Mouse (Mus musculus): ENCODE data around the gene Acap1. TPM values are rescaled to one million over a fixed set of nuclear protein-coding genes. Genes with fewer than 3 reads are reported as not detected.

The Acap1 gene
- polyA plus RNA-seq, 1 experiment from 2014 or later: 5.9 TPM

GRCm38 (mm10) chr11:69837952-69838713, 57.2 kb downstream of the Acap1 start, which contains the start of gene Tmem256:
Tmem256 (plus strand) TSS chr11:69838514.
- H3K27ac ChIP-seq: peak within 1 kb of the TSS; percentile 87
- peak within 1 kb of the TSS; percentile 72 for H3K9ac ChIP-seq
- under 1% methylated on average over 34 of the region's 34 CpGs for WGBS
- no peaks in the 10 kb centered on the region for H3K36me3 ChIP-seq
- H3K4me2 ChIP-seq (replicated peaks): peak within 1 kb of the TSS; percentile 92
- H3K4me3 ChIP-seq (replicated peaks): peak within 1 kb of the TSS; percentile 71
- H3K9me3 ChIP-seq: no peaks in the 10 kb centered on the region
- peak; percentile 93 for ATAC-seq
- peaks cover 37% of the 10 kb centered on the region for H3K4me1 ChIP-seq (replicated peaks)
- no peaks in the 10 kb centered on the region for H3K27me3 ChIP-seq (replicated peaks)

GRCm38 (mm10) chr11:69837604-69837951, 57.8 kb downstream of the Acap1 start, which contains the start of gene Nlgn2:
Nlgn2 (minus strand) TSS chr11:69837784.
- H3K9ac ChIP-seq: peak within 1 kb of the TSS; percentile 72
- peak within 1 kb of the TSS; percentile 71 for H3K4me3 ChIP-seq (replicated peaks)
- H3K4me2 ChIP-seq (replicated peaks): peak within 1 kb of the TSS; percentile 92
- under 1% methylated on average over 32 of the region's 32 CpGs for WGBS
- H3K27me3 ChIP-seq (replicated peaks): no peaks in the 10 kb centered on the region
- no peaks in the 10 kb centered on the region for H3K36me3 ChIP-seq
- no peaks in the 10 kb centered on the region for H3K9me3 ChIP-seq
- peaks cover 37% of the 10 kb centered on the region for H3K4me1 ChIP-seq (replicated peaks)
- ATAC-seq: peak; percentile 74
- peak within 1 kb of the TSS; percentile 87 for H3K27ac ChIP-seq

DNA sequence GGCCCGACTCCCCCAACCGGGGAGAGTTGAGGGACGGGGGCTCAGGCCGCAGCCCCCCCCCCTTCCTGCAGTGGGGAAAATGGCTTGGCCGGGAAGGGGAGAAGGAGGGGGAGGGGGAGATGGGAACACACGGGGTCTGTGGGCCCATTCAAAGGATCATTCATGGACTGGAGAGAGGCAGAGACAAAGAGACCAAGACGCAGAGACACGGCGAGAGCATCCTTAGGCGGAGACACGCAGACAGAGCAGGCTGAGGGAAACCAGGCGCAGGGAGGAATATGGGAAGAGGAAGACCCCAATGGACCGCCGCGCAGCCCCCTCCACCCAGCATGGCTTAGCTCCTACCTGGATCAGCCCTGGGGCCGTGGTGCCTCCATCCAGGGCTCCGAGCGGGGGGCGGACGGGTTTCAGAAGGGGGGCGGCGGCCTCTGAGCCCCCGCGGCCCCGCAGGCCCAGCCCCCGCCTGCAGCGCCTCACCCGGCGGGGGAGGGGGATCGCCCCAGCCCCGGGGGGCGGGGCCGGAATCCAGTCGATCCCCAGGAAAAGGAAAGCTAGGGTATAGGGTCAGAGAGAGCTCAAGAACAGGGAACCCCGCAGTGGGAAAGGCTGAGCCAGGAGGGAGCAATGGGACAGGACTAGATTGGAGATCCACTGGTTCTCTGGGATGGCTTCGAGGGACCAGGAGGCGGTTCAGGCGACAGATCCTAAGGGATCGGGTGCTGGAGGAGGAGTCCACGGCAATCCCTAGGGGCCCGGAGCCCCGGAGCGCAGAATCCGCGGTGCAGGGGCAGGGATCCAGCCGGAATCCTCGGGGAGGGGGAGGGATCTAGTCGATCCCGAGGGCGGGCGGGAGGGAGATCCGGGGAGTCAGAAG, 58.4 kb downstream of the Acap1 start:
- H3K27ac ChIP-seq: peak overlapping the region; percentile 87
- ATAC-seq: peak; percentile 0; the same call in 1 of the 2 replicates
- no peaks in the 10 kb centered on the region for H3K9me3 ChIP-seq
- peaks cover 37% of the 10 kb centered on the region for H3K4me1 ChIP-seq (replicated peaks)
- H3K4me2 ChIP-seq (replicated peaks): peak overlapping the region; percentile 92
- peak overlapping the region; percentile 71 for H3K4me3 ChIP-seq (replicated peaks)
- H3K36me3 ChIP-seq: no peaks in the 10 kb centered on the region
- H3K27me3 ChIP-seq (replicated peaks): no peaks in the 10 kb centered on the region
- WGBS: 1% methylated on average over 48 of the region's 52 CpGs
- H3K9ac ChIP-seq: peak overlapping the region; percentile 65

- no peaks in the 10 kb centered on the region for H3K9me3 ChIP-seq
- H3K4me2 ChIP-seq (replicated peaks): peak overlapping the region; percentile 92
- H3K27ac ChIP-seq: no peak overlapping the region
- ATAC-seq: no peak
- H3K36me3 ChIP-seq: no peaks in the 10 kb centered on the region
- H3K9ac ChIP-seq: no peak overlapping the region
- no peaks in the 10 kb centered on the region for H3K27me3 ChIP-seq (replicated peaks)
- peaks cover 37% of the 10 kb centered on the region for H3K4me1 ChIP-seq (replicated peaks)
- 29% methylated on average over 4 of the region's 4 CpGs for WGBS
- H3K4me3 ChIP-seq (replicated peaks): peak overlapping the region; percentile 71
Measured at GRCm38 (mm10) chr11:69835966-69836335, 59.4 kb downstream of the Acap1 start.

DNA sequence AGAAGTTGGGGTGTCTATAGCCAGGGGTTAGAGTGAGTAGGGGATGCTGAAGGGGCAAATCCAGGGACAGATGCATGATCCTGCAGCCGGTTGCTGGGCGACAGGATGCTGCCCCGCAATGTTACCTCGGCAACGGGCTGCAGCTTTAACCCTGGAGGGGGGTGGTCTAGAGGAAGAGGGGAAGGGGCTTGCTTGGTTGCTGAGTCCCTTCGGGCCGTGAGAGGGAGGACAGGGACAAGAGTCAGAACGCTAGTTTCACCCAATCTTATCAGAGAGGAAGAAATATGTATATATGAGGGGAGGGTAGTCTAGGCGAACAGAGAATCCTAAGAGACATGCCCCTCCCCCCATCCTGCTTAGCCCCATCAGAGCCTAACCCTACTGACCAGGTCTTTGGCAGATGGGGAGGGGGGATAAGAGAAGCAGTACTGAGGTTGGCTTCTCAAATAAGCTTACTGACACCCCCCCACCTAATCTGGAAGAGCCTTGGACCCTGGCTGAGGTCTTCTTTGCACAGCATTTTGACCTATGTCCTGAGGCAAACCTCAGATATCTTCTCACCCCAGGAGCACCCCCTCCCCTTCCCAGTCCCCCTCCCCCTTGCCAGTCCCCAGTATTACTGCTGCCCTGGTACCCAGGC, 59.9 kb downstream of the Acap1 start:
- no peak overlapping the region for H3K27ac ChIP-seq
- H3K9ac ChIP-seq: no peak overlapping the region
- no peaks in the 10 kb centered on the region for H3K36me3 ChIP-seq
- no peaks in the 10 kb centered on the region for H3K27me3 ChIP-seq (replicated peaks)
- WGBS: 31% methylated on average over 9 of the region's 9 CpGs
- 0 out of 2 replicates have a peak overlapping the region, but pooled peaks have one; percentile 71 for H3K4me3 ChIP-seq (replicated peaks)
- H3K4me2 ChIP-seq (replicated peaks): peak overlapping the region; percentile 92
- H3K4me1 ChIP-seq (replicated peaks): peaks cover 37% of the 10 kb centered on the region
- ATAC-seq: no peak
- H3K9me3 ChIP-seq: no peaks in the 10 kb centered on the region

DNA sequence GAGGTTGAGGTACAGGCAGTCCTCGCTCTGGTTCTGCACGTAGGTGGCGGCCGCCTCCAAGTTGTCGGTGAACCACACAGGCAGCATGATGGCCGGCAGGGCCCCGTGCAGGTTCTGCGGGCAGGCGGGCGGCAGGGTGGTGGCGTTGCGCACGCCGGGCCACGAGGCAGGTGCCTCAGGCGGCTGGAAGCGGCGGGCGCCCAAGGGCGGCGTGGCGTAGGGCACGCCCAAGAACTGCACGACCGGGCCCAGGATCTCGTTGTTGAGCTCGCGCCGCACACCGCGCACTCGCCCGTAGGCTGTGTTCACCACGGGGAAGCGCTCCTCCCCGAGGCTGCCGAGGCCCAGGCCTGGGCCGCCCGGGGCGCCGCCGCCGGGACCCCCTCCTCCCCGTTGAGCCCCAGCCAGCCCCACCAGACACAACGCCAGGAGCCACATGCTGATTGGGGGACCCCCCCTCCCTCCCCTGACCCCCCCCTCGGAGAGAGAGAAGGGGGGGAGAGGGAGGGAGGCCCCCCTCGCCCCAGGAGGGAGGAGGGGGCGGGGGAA, 61.3 kb downstream of the Acap1 start:
- H3K4me3 ChIP-seq (replicated peaks): peak overlapping the region; percentile 40
- H3K9me3 ChIP-seq: no peaks in the 10 kb centered on the region
- peaks cover 33% of the 10 kb centered on the region for H3K4me1 ChIP-seq (replicated peaks)
- peak overlapping the region; percentile 45 for H3K9ac ChIP-seq
- H3K4me2 ChIP-seq (replicated peaks): peak overlapping the region; percentile 92
- no peaks in the 10 kb centered on the region for H3K27me3 ChIP-seq (replicated peaks)
- no peaks in the 10 kb centered on the region for H3K36me3 ChIP-seq
- ATAC-seq: peak; percentile 3; the same call in 1 of the 2 replicates
- 11% methylated on average over 42 of the region's 48 CpGs for WGBS
- H3K27ac ChIP-seq: no peak overlapping the region

DNA sequence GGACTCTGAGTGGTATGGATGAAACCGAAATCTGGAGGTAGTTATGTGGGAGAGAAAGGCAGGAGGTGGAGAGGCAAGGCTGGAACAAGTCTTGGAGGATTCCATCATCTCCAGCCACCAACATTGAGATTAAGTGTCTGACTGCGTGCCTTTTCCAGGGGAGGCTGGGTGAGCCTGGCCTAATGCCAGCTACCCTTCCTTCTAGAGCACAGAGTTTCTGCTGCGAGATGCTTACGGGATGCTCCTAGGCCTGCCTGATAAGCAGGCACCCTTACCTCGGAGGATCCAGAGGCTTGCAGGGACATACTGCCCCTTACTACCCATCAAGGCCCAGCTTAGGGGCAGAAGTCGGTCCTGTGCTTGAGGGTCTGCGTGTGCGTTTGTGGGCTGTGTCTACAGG, 61.8 kb downstream of the Acap1 start:
- Histone ChIP-seq H3K4me2 (replicated peaks) (peak overlapping the region; percentile 92), H3K36me3 (no peaks in the 10 kb centered on the region), H3K9ac (peak overlapping the region; percentile 45; the same call in 1 of the 2 replicates), H3K4me3 (replicated peaks) (peak overlapping the region; percentile 40), H3K27me3 (replicated peaks) (no peaks in the 10 kb centered on the region), H3K27ac (no peak overlapping the region), H3K4me1 (replicated peaks) (peaks cover 32% of the 10 kb centered on the region), H3K9me3 (no peaks in the 10 kb centered on the region)
- no peak for ATAC-seq
- WGBS: 73% methylated on average over 8 of the region's 8 CpGs

Other genes starting within 250 kb of the Acap1 start
- 0.20 TPM in 1 of 2 replicates, not detected in the other for gene Sox15, start 240.2 kb downstream of the Acap1 start, polyA plus RNA-seq (2015; fragmentation: Nextera tagmentation; extraction: Ambion mirVana)
- 60.9 and 63.4 TPM in 2 replicates for gene Mpdu1, start 232.9 kb downstream of the Acap1 start, polyA plus RNA-seq (2015; fragmentation: Nextera tagmentation; extraction: Ambion mirVana)
- 13.3 and 14.2 TPM in 2 replicates for gene Cd68, start 229.4 kb downstream of the Acap1 start, polyA plus RNA-seq (2015; fragmentation: Nextera tagmentation; extraction: Ambion mirVana)
- gene Eif4a1, start 223.1 kb downstream of the Acap1 start, polyA plus RNA-seq (2015; fragmentation: Nextera tagmentation; extraction: Ambion mirVana): 517 and 559 TPM in 2 replicates
- 62.1 and 63.9 TPM in 2 replicates for gene Senp3, start 213.5 kb downstream of the Acap1 start, polyA plus RNA-seq (2015; fragmentation: Nextera tagmentation; extraction: Ambion mirVana)
- 0.33 and 0.54 TPM in 2 replicates for gene Tnfsf13, start 209.8 kb downstream of the Acap1 start, polyA plus RNA-seq (2015; fragmentation: Nextera tagmentation; extraction: Ambion mirVana)
- 6.6 and 7.0 TPM in 2 replicates for gene Tnfsf12, start 199.7 kb downstream of the Acap1 start, polyA plus RNA-seq (2015; fragmentation: Nextera tagmentation; extraction: Ambion mirVana)
- 2.6 and 3.1 TPM in 2 replicates for gene Tnfsfm13, start 199.4 kb downstream of the Acap1 start, polyA plus RNA-seq (2015; fragmentation: Nextera tagmentation; extraction: Ambion mirVana)
- 18.1 and 19.1 TPM in 2 replicates for gene Polr2a, start 136.9 kb downstream of the Acap1 start, polyA plus RNA-seq (2015; fragmentation: Nextera tagmentation; extraction: Ambion mirVana)
- 0.15 and 0.16 TPM in 2 replicates for gene Slc35g3, start 133.6 kb downstream of the Acap1 start, polyA plus RNA-seq (2015; fragmentation: Nextera tagmentation; extraction: Ambion mirVana)
- gene Zbtb4, start 129.6 kb downstream of the Acap1 start, polyA plus RNA-seq (2015; fragmentation: Nextera tagmentation; extraction: Ambion mirVana): 2.3 and 2.4 TPM in 2 replicates
- gene Chrnb1, start 99.6 kb downstream of the Acap1 start, polyA plus RNA-seq (2015; fragmentation: Nextera tagmentation; extraction: Ambion mirVana): 3.5 and 4.3 TPM in 2 replicates
- gene Fgf11, start 93.7 kb downstream of the Acap1 start, polyA plus RNA-seq (2015; fragmentation: Nextera tagmentation; extraction: Ambion mirVana): 1.2 and 1.4 TPM in 2 replicates
- gene Tmem102, start 89.9 kb downstream of the Acap1 start, polyA plus RNA-seq (2015; fragmentation: Nextera tagmentation; extraction: Ambion mirVana): 31.2 and 31.4 TPM in 2 replicates
- not detected in 2 replicates for gene Gm39566, start 80.2 kb downstream of the Acap1 start, polyA plus RNA-seq (2015; fragmentation: Nextera tagmentation; extraction: Ambion mirVana)
- gene Spem2, start 77.1 kb downstream of the Acap1 start, polyA plus RNA-seq (2015; fragmentation: Nextera tagmentation; extraction: Ambion mirVana): not detected in 2 replicates
- gene Spem1, start 73.4 kb downstream of the Acap1 start, polyA plus RNA-seq (2015; fragmentation: Nextera tagmentation; extraction: Ambion mirVana): 0.21 TPM in 1 of 2 replicates, not detected in the other
- 5.2 and 5.3 TPM in 2 replicates for gene Nlgn2, start 57.8 kb downstream of the Acap1 start, polyA plus RNA-seq (2015; fragmentation: Nextera tagmentation; extraction: Ambion mirVana)
- 442 and 459 TPM in 2 replicates for gene Tmem256, start 57.0 kb downstream of the Acap1 start, polyA plus RNA-seq (2015; fragmentation: Nextera tagmentation; extraction: Ambion mirVana)
- 70.4 and 74.6 TPM in 2 replicates for gene Plscr3, start 49.2 kb downstream of the Acap1 start, polyA plus RNA-seq (2015; fragmentation: Nextera tagmentation; extraction: Ambion mirVana)
- gene Tnk1, start 36.8 kb downstream of the Acap1 start, polyA plus RNA-seq (2015; fragmentation: Nextera tagmentation; extraction: Ambion mirVana): 14.4 and 16.4 TPM in 2 replicates
- gene Tmem95, start 17.5 kb downstream of the Acap1 start, polyA plus RNA-seq (2015; fragmentation: Nextera tagmentation; extraction: Ambion mirVana): not detected in 2 replicates
- 5.2 and 5.5 TPM in 2 replicates for gene Kctd11, start 14.1 kb downstream of the Acap1 start, polyA plus RNA-seq (2015; fragmentation: Nextera tagmentation; extraction: Ambion mirVana)
- 7.7 and 7.9 TPM in 2 replicates for gene 2810408A11Rik, start 5.4 kb upstream of the Acap1 start, polyA plus RNA-seq (2015; fragmentation: Nextera tagmentation; extraction: Ambion mirVana)
- 7.0 and 10.0 TPM in 2 replicates for gene Neurl4, start 5.5 kb upstream of the Acap1 start, polyA plus RNA-seq (2015; fragmentation: Nextera tagmentation; extraction: Ambion mirVana)
- 68.1 and 68.5 TPM in 2 replicates for gene Gps2, start 18.3 kb upstream of the Acap1 start, polyA plus RNA-seq (2015; fragmentation: Nextera tagmentation; extraction: Ambion mirVana)
- gene Eif5a, start 26.4 kb upstream of the Acap1 start, polyA plus RNA-seq (2015; fragmentation: Nextera tagmentation; extraction: Ambion mirVana): 1,625 and 1,693 TPM in 2 replicates
- 2.5 and 3.1 TPM in 2 replicates for gene Ybx2, start 40.3 kb upstream of the Acap1 start, polyA plus RNA-seq (2015; fragmentation: Nextera tagmentation; extraction: Ambion mirVana)
- 20.4 and 21.8 TPM in 2 replicates for gene Slc2a4, start 52.6 kb upstream of the Acap1 start, polyA plus RNA-seq (2015; fragmentation: Nextera tagmentation; extraction: Ambion mirVana)
- gene Cldn7, start 69.2 kb upstream of the Acap1 start, polyA plus RNA-seq (2015; fragmentation: Nextera tagmentation; extraction: Ambion mirVana): 977 and 1,030 TPM in 2 replicates
- gene Ctdnep1, start 85.6 kb upstream of the Acap1 start, polyA plus RNA-seq (2015; fragmentation: Nextera tagmentation; extraction: Ambion mirVana): 23.2 and 26.3 TPM in 2 replicates
- gene Elp5, start 87.0 kb upstream of the Acap1 start, polyA plus RNA-seq (2015; fragmentation: Nextera tagmentation; extraction: Ambion mirVana): 102 and 105 TPM in 2 replicates
- gene Gabarap, start 95.6 kb upstream of the Acap1 start, polyA plus RNA-seq (2015; fragmentation: Nextera tagmentation; extraction: Ambion mirVana): 529 and 559 TPM in 2 replicates
- gene Phf23, start 100.2 kb upstream of the Acap1 start, polyA plus RNA-seq (2015; fragmentation: Nextera tagmentation; extraction: Ambion mirVana): 58.6 and 61.3 TPM in 2 replicates
- 30.5 and 31.8 TPM in 2 replicates for gene Dvl2, start 105.1 kb upstream of the Acap1 start, polyA plus RNA-seq (2015; fragmentation: Nextera tagmentation; extraction: Ambion mirVana)
- gene Acadvl, start 119.9 kb upstream of the Acap1 start, polyA plus RNA-seq (2015; fragmentation: Nextera tagmentation; extraction: Ambion mirVana): 114 and 128 TPM in 2 replicates
- 7.2 and 8.5 TPM in 2 replicates for gene Dlg4, start 121.4 kb upstream of the Acap1 start, polyA plus RNA-seq (2015; fragmentation: Nextera tagmentation; extraction: Ambion mirVana)
- 0.19 and 0.56 TPM in 2 replicates for gene Asgr1, start 158.5 kb upstream of the Acap1 start, polyA plus RNA-seq (2015; fragmentation: Nextera tagmentation; extraction: Ambion mirVana)
- gene Asgr2, start 197.1 kb upstream of the Acap1 start, polyA plus RNA-seq (2015; fragmentation: Nextera tagmentation; extraction: Ambion mirVana): 0.21 and 0.43 TPM in 2 replicates
- gene Mgl2, start 234.8 kb upstream of the Acap1 start, polyA plus RNA-seq (2015; fragmentation: Nextera tagmentation; extraction: Ambion mirVana): 0.72 and 0.80 TPM in 2 replicates

Data from intestine, embryonic 15.5 days (tissue).